Comparison of ENCODE assay signal across 10 mouse cellular contexts in the genomic region with DNA sequence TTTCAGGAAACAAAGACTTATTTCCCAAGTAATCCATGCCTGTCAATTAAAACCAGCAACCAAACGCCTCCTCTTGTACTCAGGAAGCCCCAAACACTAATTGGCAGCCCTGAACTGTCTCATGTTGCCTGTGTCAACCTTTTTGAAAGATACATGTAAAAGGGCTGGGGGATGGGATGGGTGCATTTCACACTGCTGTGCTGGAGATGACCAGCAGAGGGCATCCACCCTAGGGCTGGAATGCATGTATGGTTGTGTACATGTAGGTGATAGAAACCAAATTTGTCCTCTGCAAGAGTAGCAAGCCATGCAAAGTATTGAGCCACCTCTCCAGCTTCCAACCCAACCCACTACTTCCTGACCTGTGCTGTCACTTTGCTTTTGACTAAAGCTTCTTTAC. TPM values are rescaled to one million over a fixed set of nuclear protein-coding genes. Genes with fewer than 3 reads are reported as not detected.
DNase-seq lines count a peak whose midpoint lies in the region; ATAC-seq lines count a peak whose summit lies in the region.
"Had no signal": no experiment of that assay in that cellular context is flagged by ENCODE, and none has a peak within 500 bp of the region (broad histone marks: within the 10 kb centered on the region; RNA-seq: fewer than 3 reads in every experiment).

No protein-coding gene starts in this region.

- no peak overlapping the region for H3K4me2 ChIP-seq in midbrain, embryonic 14.5 days (ENCODE audit: low read length)
- H3K4me2 ChIP-seq in midbrain, embryonic 16.5 days (ENCODE audit: low read length), result no peak overlapping the region
- H3K4me2 ChIP-seq in embryonic facial prominence, embryonic 11.5 days (ENCODE audit: low read depth, low read length), result no peak overlapping the region
- H3K4me2 ChIP-seq: heart, embryonic 13.5 days; stomach, embryonic 15.5 days had no signal

- WGBS in midbrain, embryonic 14.5 days, result 22% methylated on average over 1 of the region's 1 CpGs
- WGBS in midbrain, embryonic 16.5 days, result 17% methylated on average over 1 of the region's 1 CpGs
- WGBS in embryonic facial prominence, embryonic 11.5 days, result 19% methylated on average over 1 of the region's 1 CpGs

- H3K9me3 ChIP-seq in midbrain, embryonic 14.5 days (ENCODE audit: control insufficient read depth, low read length), result no peaks in the 10 kb centered on the region
- no peaks in the 10 kb centered on the region for H3K9me3 ChIP-seq in midbrain, embryonic 16.5 days (replicated peaks; ENCODE audit: control insufficient read depth, low read length, poor library complexity, severe bottlenecking)
- no peaks in the 10 kb centered on the region for H3K9me3 ChIP-seq in embryonic facial prominence, embryonic 11.5 days (replicated peaks; ENCODE audit: control insufficient read depth, low read length)
- H3K9me3 ChIP-seq: heart, embryonic 13.5 days; stomach, embryonic 15.5 days had no signal

- peak; percentile 82 for DNase-seq in midbrain, embryonic 14.5 days
- peak; percentile 59 for DNase-seq in adrenal gland, postnatal 25 days
- DNase-seq in embryonic facial prominence, embryonic 11.5 days (ENCODE audit: low spot score), result peak; percentile 69
- DNase-seq in left cerebral cortex, postnatal 36 days (ENCODE audit: low spot score in 2 of 2), result peak; percentile 63
- peak; percentile 63 for DNase-seq in ovary, postnatal 36 days (ENCODE audit: low spot score)
- peak; percentile 89 for DNase-seq in thymus, postnatal 25 days

- no peak overlapping the region for H3K27ac ChIP-seq in midbrain, embryonic 14.5 days (replicated peaks; ENCODE audit: low read depth, low read length)
- H3K27ac ChIP-seq in midbrain, embryonic 16.5 days (ENCODE audit: low read length), result no peak overlapping the region
- H3K27ac ChIP-seq in embryonic facial prominence, embryonic 11.5 days (replicated peaks; ENCODE audit: low read depth, low read length), result no peak overlapping the region
- H3K27ac ChIP-seq: heart, embryonic 13.5 days; stomach, embryonic 15.5 days had no signal

- no peaks in the 10 kb centered on the region for H3K36me3 ChIP-seq in midbrain, embryonic 14.5 days (ENCODE audit: control insufficient read depth, insufficient read depth, low read length)
- H3K36me3 ChIP-seq in midbrain, embryonic 16.5 days (ENCODE audit: control insufficient read depth, insufficient read depth, low read length), result no peaks in the 10 kb centered on the region
- H3K36me3 ChIP-seq in embryonic facial prominence, embryonic 11.5 days (replicated peaks; ENCODE audit: control insufficient read depth, insufficient read depth, low read depth, low read length), result no peaks in the 10 kb centered on the region
- H3K36me3 ChIP-seq: heart, embryonic 13.5 days; stomach, embryonic 15.5 days had no signal

- intact Hi-C loops in left cerebral cortex, postnatal 36 days (cut with DNase I), result loop anchor here (5.0 kb wide), 1 partner anchor 278 kb away; the partner anchor contains the start of gene Insig1

- no peak overlapping the region for H3K9ac ChIP-seq in midbrain, embryonic 14.5 days (replicated peaks; ENCODE audit: low read length)
- no peak overlapping the region for H3K9ac ChIP-seq in midbrain, embryonic 16.5 days (ENCODE audit: low read depth, low read length)
- no peak overlapping the region for H3K9ac ChIP-seq in embryonic facial prominence, embryonic 11.5 days (replicated peaks; ENCODE audit: low read length)
- H3K9ac ChIP-seq: heart, embryonic 13.5 days; stomach, embryonic 15.5 days had no signal

- H3K4me3 ChIP-seq in midbrain, embryonic 14.5 days (replicated peaks; ENCODE audit: low read depth, low read length), result no peak overlapping the region
- no peak overlapping the region for H3K4me3 ChIP-seq in midbrain, embryonic 16.5 days (ENCODE audit: low read depth, low read length)
- H3K4me3 ChIP-seq in embryonic facial prominence, embryonic 11.5 days (ENCODE audit: low read depth, low read length), result no peak overlapping the region
- H3K4me3 ChIP-seq: heart, embryonic 13.5 days; stomach, embryonic 15.5 days had no signal

- H3K27me3 ChIP-seq in midbrain, embryonic 14.5 days (ENCODE audit: control insufficient read depth, insufficient read depth, low read length), result no peaks in the 10 kb centered on the region
- no peaks in the 10 kb centered on the region for H3K27me3 ChIP-seq in midbrain, embryonic 16.5 days (ENCODE audit: control insufficient read depth, insufficient read depth, low read depth, low read length)
- H3K27me3 ChIP-seq in embryonic facial prominence, embryonic 11.5 days (ENCODE audit: control insufficient read depth, insufficient read depth, low read length), result no peaks in the 10 kb centered on the region
- H3K27me3 ChIP-seq: heart, embryonic 13.5 days; stomach, embryonic 15.5 days had no signal

- H3K4me1 ChIP-seq in midbrain, embryonic 14.5 days (ENCODE audit: control insufficient read depth, insufficient read depth, low read length), result peaks cover 16% of the 10 kb centered on the region
- H3K4me1 ChIP-seq in midbrain, embryonic 16.5 days (ENCODE audit: control insufficient read depth, insufficient read depth, low read length), result peaks cover 24% of the 10 kb centered on the region
- no peaks in the 10 kb centered on the region for H3K4me1 ChIP-seq in embryonic facial prominence, embryonic 11.5 days (ENCODE audit: control insufficient read depth, insufficient read depth, low read length)

- no peak for ATAC-seq in midbrain, embryonic 14.5 days (ENCODE audit: low FRiP score, low TSS enrichment)
- no peak for ATAC-seq in midbrain, embryonic 16.5 days
- no peak for ATAC-seq in embryonic facial prominence, embryonic 11.5 days (replicated peaks; ENCODE audit: insufficient number of reproducible peaks, low FRiP score, low TSS enrichment, low read depth)
- peak; percentile 52 to 53; a peak in 3 of 4 replicates for ATAC-seq in hematopoietic stem cell, adult 5-6 weeks (replicated peaks in 1 of 2; ENCODE audit: insufficient read depth in 1 of 2, low FRiP score in 2 of 2, low TSS enrichment in 1 of 2, low read depth in 1 of 2, poor library complexity in 2 of 2, severe bottlenecking in 2 of 2)

RNA-seq across cellular contexts. Expression of gene Paxip1, which starts 2.4 kb away (rescaled TPM):
- 24.6 and 34.1 TPM in 2 replicates for polyA plus RNA-seq in midbrain, embryonic 14.5 days (2014; fragmentation: Nextera tagmentation; extraction: Ambion mirVana)
- polyA plus RNA-seq in midbrain, embryonic 16.5 days (2015; fragmentation: Nextera tagmentation; extraction: Ambion mirVana), result 28.7 and 30.2 TPM in 2 replicates
- total RNA-seq in adrenal gland, postnatal 25 days (2021), result 32.5 and 37.7 TPM in 2 replicates
- polyA plus RNA-seq in embryonic facial prominence, embryonic 11.5 days (2014; fragmentation: Nextera tagmentation; extraction: Ambion mirVana), result 43.6 and 48.0 TPM in 2 replicates
- total RNA-seq in hematopoietic stem cell, adult 5-6 weeks (2017), result 27.9 and 28.8 TPM in 2 replicates
- total RNA-seq in left cerebral cortex, postnatal 36 days (2021), result 10 to 100 TPM; 44.1 to 46.3 TPM

RNA-seq across cellular contexts. Expression of gene Htr5a, which starts 48.0 kb away (rescaled TPM):
- polyA plus RNA-seq in midbrain, embryonic 14.5 days (2014; fragmentation: Nextera tagmentation; extraction: Ambion mirVana), result 1.2 and 1.8 TPM in 2 replicates
- polyA plus RNA-seq in midbrain, embryonic 16.5 days (2015; fragmentation: Nextera tagmentation; extraction: Ambion mirVana), result 2.0 and 2.4 TPM in 2 replicates
- total RNA-seq in adrenal gland, postnatal 25 days (2021), result 0.06 TPM in 1 of 2 replicates, not detected in the other
- polyA plus RNA-seq in embryonic facial prominence, embryonic 11.5 days (2014; fragmentation: Nextera tagmentation; extraction: Ambion mirVana), result not detected in 2 replicates
- not detected in 2 replicates for total RNA-seq in hematopoietic stem cell, adult 5-6 weeks (2017)
- total RNA-seq in left cerebral cortex, postnatal 36 days (2021), result 10 to 100 TPM; 12.5 to 14.1 TPM
- polyA plus RNA-seq: heart, embryonic 13.5 days; stomach, embryonic 15.5 days had no signal

Comparison
In these comparisons a context has a peak if more than half of its experiments do, and no peak if none do; other contexts are left out.
1. ATAC-seq: peak in hematopoietic stem cell, adult 5-6 weeks (2 of 2); none in midbrain, embryonic 14.5 days (single experiment), midbrain, embryonic 16.5 days (single experiment) and embryonic facial prominence, embryonic 11.5 days (single experiment).
2. RNA of gene Htr5a, which starts 48.0 kb away (total RNA-seq): 12.5 to 14.1 TPM in left cerebral cortex, postnatal 36 days; 0.06 TPM in adrenal gland, postnatal 25 days and not detected in hematopoietic stem cell, adult 5-6 weeks; every median in the first group is over 10 times any median in the second.
3. Peak in every context shown above with its lines, with median percentiles within 50 percentile points of each other: DNase-seq.